Mouse (Mus musculus) MEL (cell line): ENCODE data around the gene Itprid1. TPM values are rescaled to one million over a fixed set of nuclear protein-coding genes. Genes with fewer than 3 reads are reported as not detected.

Experiments used
- DNase-seq: peaks from one replicate; pipeline ENCODE4 v3.0.0; 2011; ENCODE audit warnings: low read depth, low spot score
- H3K27ac ChIP-seq: 2 replicates; pipeline ENCODE4 v1.5.1; 2012; ENCODE audit warnings: low read depth, mild to moderate bottlenecking, control low read depth, low read length, moderate library complexity; ENCODE audit not compliant: control insufficient read depth
- H3K27me3 ChIP-seq, 2 experiments: fragments of 150-350 bp in 1 of 2; sonication (generic) in 1 of 2; 2 replicates each; pipeline ENCODE4 v1.6.1; 2012; ENCODE audit warnings: low read length in 2 of 2, mild to moderate bottlenecking in 2 of 2, improper control_type of control experiment in 1 of 2, moderate library complexity in 1 of 2; ENCODE audit not compliant: insufficient read depth in 2 of 2, control insufficient read depth in 1 of 2
- H3K36me3 ChIP-seq, 2 experiments: 2 replicates each; pipeline ENCODE4 v1.6.1; 2012 to 2014; ENCODE audit warnings: low read length in 2 of 2, improper control_type of control experiment in 1 of 2, inconsistent platforms in 1 of 2, mild to moderate bottlenecking in 1 of 2; ENCODE audit not compliant: insufficient read depth in 2 of 2, control insufficient read depth in 1 of 2
- H3K4me1 ChIP-seq, 2 experiments: fragments of 150-350 bp in 1 of 2; sonication (generic) in 1 of 2; 2 replicates each; pipeline ENCODE4 v1.6.1; 2012; ENCODE audit warnings: low read length in 2 of 2, improper control_type of control experiment in 1 of 2, mild to moderate bottlenecking in 1 of 2; ENCODE audit not compliant: insufficient read depth in 2 of 2, control insufficient read depth in 1 of 2
- H3K4me3 ChIP-seq, 2 experiments: fragments of 150-350 bp in 1 of 2; sonication (generic) in 1 of 2; 2 replicates each; pipeline ENCODE4 v1.5.1; 2012; ENCODE audit warnings: low read depth in 2 of 2, low read length in 2 of 2, mild to moderate bottlenecking in 2 of 2, moderate library complexity in 2 of 2, control low read depth in 1 of 2, improper control_type of control experiment in 1 of 2; ENCODE audit not compliant: control insufficient read depth in 1 of 2, insufficient read depth in 1 of 2
- H3K79me2 ChIP-seq: 2 replicates; pipeline ENCODE4 v1.6.1; 2012; ENCODE audit warnings: mild to moderate bottlenecking, low read length, moderate library complexity; ENCODE audit not compliant: control insufficient read depth, poor library complexity, insufficient read depth
- H3K9ac ChIP-seq: 2 replicates; pipeline ENCODE4 v1.6.1; 2012; ENCODE audit warnings: low read depth, mild to moderate bottlenecking, control low read depth, low read length, moderate library complexity; ENCODE audit not compliant: control insufficient read depth, poor library complexity, severe bottlenecking
- H3K9me3 ChIP-seq: fragments of 150-350 bp; sonication (generic); replicated peaks from 2 replicates; pipeline ENCODE4 v1.6.1; 2012; ENCODE audit warnings: mild to moderate bottlenecking, low read length, improper control_type of control experiment, moderate library complexity; ENCODE audit not compliant: insufficient read depth
- CHD2 ChIP-seq: IDR thresholded peaks from 2 replicates; pipeline ENCODE4 v1.6.1; 2011; ENCODE audit warnings: low read length, improper control_type of control experiment
- EP300 ChIP-seq, 2 experiments: IDR thresholded peaks; 2 replicates each; pipeline ENCODE4 v1.6.1; 2011; ENCODE audit warnings: improper control_type of control experiment in 2 of 2, low read length in 2 of 2, low read depth in 1 of 2, mild to moderate bottlenecking in 1 of 2
- ETS1 ChIP-seq: IDR thresholded peaks from 2 replicates; pipeline ENCODE4 v1.6.1; 2012; ENCODE audit warnings: low read depth, mild to moderate bottlenecking, inconsistent platforms, low read length, improper control_type of control experiment, moderate library complexity
- JUND ChIP-seq: IDR thresholded peaks from 2 replicates; pipeline ENCODE4 v1.6.1; 2011; ENCODE audit warnings: low read depth, mild to moderate bottlenecking, improper control_type of control experiment, low read length
- MAX ChIP-seq: IDR thresholded peaks from 2 replicates; pipeline ENCODE4 v1.6.1; 2011; ENCODE audit warnings: low read length, improper control_type of control experiment
- MAZ ChIP-seq: IDR thresholded peaks from 2 replicates; pipeline ENCODE4 v1.6.1; 2012; ENCODE audit warnings: low read depth, mild to moderate bottlenecking, inconsistent platforms, low read length, improper control_type of control experiment
- MEF2A ChIP-seq: IDR thresholded peaks from 2 replicates; pipeline ENCODE4 v1.6.1; 2014; ENCODE audit warnings: low read depth, mild to moderate bottlenecking, inconsistent platforms, low read length, improper control_type of control experiment; ENCODE audit not compliant: poor library complexity, insufficient replicate concordance, severe bottlenecking; ENCODE audit errors: extremely low read depth
- MYC ChIP-seq: IDR thresholded peaks from 2 replicates; pipeline ENCODE4 v1.6.1; 2011; ENCODE audit warnings: low read depth, mild to moderate bottlenecking, low read length, improper control_type of control experiment, moderate library complexity
- NRF1 ChIP-seq: IDR thresholded peaks from 2 replicates; pipeline ENCODE4 v1.6.1; 2014; ENCODE audit warnings: low read depth, mild to moderate bottlenecking, inconsistent platforms, low read length, improper control_type of control experiment, moderate library complexity; ENCODE audit not compliant: poor library complexity, insufficient read depth, severe bottlenecking
- POLR2A ChIP-seq, 2 experiments: IDR thresholded peaks; 2 replicates each; pipeline ENCODE4 v1.6.1; 2011 to 2012; ENCODE audit warnings: low read length in 2 of 2, mild to moderate bottlenecking in 2 of 2, control low read depth in 1 of 2, improper control_type of control experiment in 1 of 2, low read depth in 1 of 2, moderate library complexity in 1 of 2; ENCODE audit not compliant: control insufficient read depth in 1 of 2, insufficient read depth in 1 of 2, poor library complexity in 1 of 2
- RCOR1 ChIP-seq: IDR thresholded peaks from 2 replicates; pipeline ENCODE4 v1.6.1; 2012; ENCODE audit warnings: low read depth, mild to moderate bottlenecking, inconsistent platforms, low read length, improper control_type of control experiment
- SIN3A ChIP-seq: IDR thresholded peaks from 2 replicates; pipeline ENCODE4 v1.6.1; 2012; ENCODE audit warnings: low read length, improper control_type of control experiment, inconsistent platforms
- TCF12 ChIP-seq: IDR thresholded peaks from 2 replicates; pipeline ENCODE4 v1.6.1; 2014; ENCODE audit warnings: low read depth, mild to moderate bottlenecking, inconsistent platforms, low read length, improper control_type of control experiment, moderate library complexity
- UBTF ChIP-seq: IDR thresholded peaks from 2 replicates; pipeline ENCODE4 v1.6.1; 2012; ENCODE audit warnings: low read depth, mild to moderate bottlenecking, inconsistent platforms, low read length, improper control_type of control experiment, moderate library complexity, borderline replicate concordance; ENCODE audit not compliant: insufficient read depth
- USF1 ChIP-seq: IDR thresholded peaks from 2 replicates; pipeline ENCODE4 v1.6.1; 2014; ENCODE audit warnings: low read depth, mild to moderate bottlenecking, inconsistent platforms, low read length, improper control_type of control experiment, moderate library complexity
- USF2 ChIP-seq, 2 experiments: IDR thresholded peaks; 2 replicates each; pipeline ENCODE4 v1.6.1; 2011 to 2012; ENCODE audit warnings: improper control_type of control experiment in 2 of 2, low read length in 2 of 2, borderline replicate concordance in 1 of 2, inconsistent platforms in 1 of 2, low read depth in 1 of 2, mild to moderate bottlenecking in 1 of 2; ENCODE audit not compliant: insufficient read depth in 1 of 2
- ZMIZ1 ChIP-seq: IDR thresholded peaks from 2 replicates; pipeline ENCODE4 v1.6.1; 2012; ENCODE audit warnings: low read depth, mild to moderate bottlenecking, inconsistent platforms, low read length, improper control_type of control experiment, moderate library complexity
- polyA plus RNA-seq, 2 experiments: library from polyadenylated mRNA; stranded (reverse) in 1 of 2; unstranded in 1 of 2; fragments of >175 nt in 1 of 2; fragments of >200 nt in 1 of 2; gene quantifications; 2 replicates each; pipeline versions ENCODE4 v1.2.1 to v1.2.4; 2012; ENCODE audit warnings: low replicate concordance in 2 of 2, low read depth in 1 of 2; ENCODE audit not compliant: insufficient read length in 2 of 2, insufficient read depth in 1 of 2, missing spikeins in 1 of 2
- total RNA-seq: library from RNA; depleted of rRNA; stranded (reverse); fragments of 300-350 nt; gene quantifications from 2 replicates; pipeline ENCODE4 v1.2.3, GENCODE M21; 2012

Gene Itprid1
- total and polyA plus RNA-seq, 3 experiments = not detected

DNA sequence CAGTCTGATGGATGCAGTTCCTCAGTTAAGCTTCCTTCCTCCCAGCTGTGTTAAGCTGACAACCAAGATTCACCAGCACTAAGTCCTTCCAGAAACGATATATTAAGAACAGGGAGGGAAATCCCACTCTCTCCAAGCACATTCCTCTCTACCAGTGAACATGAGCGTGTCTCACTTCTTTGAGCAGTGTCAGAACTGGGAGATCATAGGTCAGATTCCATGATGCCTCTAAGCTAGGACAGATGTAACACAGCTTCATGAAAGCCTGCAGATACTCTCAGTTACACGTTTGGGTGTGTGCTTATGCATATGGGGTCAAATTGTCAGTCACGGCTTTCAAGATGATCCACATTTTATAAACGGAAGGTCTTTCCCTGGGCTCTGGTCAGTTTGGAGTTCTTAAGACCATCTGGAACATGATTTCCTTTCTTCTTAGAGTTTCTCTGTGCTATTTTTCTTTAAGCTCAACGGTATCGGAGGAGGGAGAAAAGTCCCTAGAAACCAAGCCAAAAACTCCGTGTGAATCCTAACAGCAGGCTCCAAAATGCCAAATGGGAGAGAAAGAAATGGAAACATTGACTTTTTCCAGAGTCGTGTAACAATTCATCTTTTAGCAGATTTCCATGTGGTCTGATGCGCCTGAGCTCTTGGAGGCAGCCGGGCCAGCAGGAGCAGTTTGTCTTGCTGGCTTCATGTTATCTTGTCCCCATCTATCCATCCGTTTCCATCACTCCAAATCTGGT, 22.3 kb upstream of the Itprid1 start:
- Histone ChIP-seq H3K4me1 (no peaks in the 10 kb centered on the region), H3K27ac (no peak overlapping the region), H3K9ac (no peak overlapping the region), H3K9me3 (no peaks in the 10 kb centered on the region), H3K4me3 (no peak overlapping the region), H3K27me3 (no peaks in the 10 kb centered on the region), H3K79me2 (no peaks in the 10 kb centered on the region), H3K36me3 (no peaks in the 10 kb centered on the region)
- no peak for TF ChIP-seq USF1
- no peak for TF ChIP-seq MEF2A
- TF ChIP-seq ZMIZ1 = no peak
- TF ChIP-seq EP300 (IDR thresholded peaks at IDR 0.05; ENCODE audit: low read depth in 1 of 2, low read length in 2 of 2) = no peak
- no peak for TF ChIP-seq MAX
- no peak for TF ChIP-seq RCOR1
- DNase-seq = no peak

DNA sequence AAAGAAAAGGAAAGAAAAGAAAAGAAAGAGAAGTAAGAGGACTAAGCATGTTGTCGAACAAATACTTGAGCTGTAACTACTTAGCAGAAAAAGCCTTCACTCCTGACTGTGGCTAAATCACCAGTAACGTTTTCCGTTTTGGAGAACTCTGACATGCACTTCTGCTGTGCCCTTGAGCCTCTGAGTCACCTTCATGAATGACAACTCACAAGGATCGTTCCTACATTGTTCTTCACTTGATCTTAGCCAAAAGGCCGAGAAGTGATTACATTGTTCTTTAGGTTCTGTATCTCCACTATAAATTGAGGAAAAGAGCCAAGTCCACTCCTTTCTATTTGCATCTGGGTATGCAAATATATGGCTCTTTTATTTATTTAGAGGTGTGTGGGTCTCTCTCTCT, 19.8 kb upstream of the Itprid1 start:
- DNase-seq = no peak
- no peak overlapping the region for H3K27ac ChIP-seq
- H3K9me3 ChIP-seq = no peaks in the 10 kb centered on the region
- H3K9ac ChIP-seq = no peak overlapping the region
- TF ChIP-seq TCF12 (no peak), ETS1 (no peak), MAZ (no peak), EP300 (IDR thresholded peaks at IDR 0.05; ENCODE audit: low read depth in 1 of 2, low read length in 2 of 2) (no peak), UBTF (no peak), SIN3A (no peak), MAX (no peak), CHD2 (no peak), USF2 (IDR thresholded peaks at IDR 0.05; ENCODE audit: borderline replicate concordance in 1 of 2, insufficient read depth in 1 of 2, low read depth in 1 of 2, low read length in 2 of 2) (no peak), JUND (no peak), NRF1 (no peak), MYC (no peak), POLR2A (IDR thresholded peaks at IDR 0.05; ENCODE audit: control insufficient read depth in 1 of 2, insufficient read depth in 1 of 2, low read depth in 1 of 2, low read length in 2 of 2, poor library complexity in 1 of 2) (no peak)
- H3K4me1 ChIP-seq = no peaks in the 10 kb centered on the region
- H3K27me3 ChIP-seq = no peaks in the 10 kb centered on the region
- H3K36me3 ChIP-seq = no peaks in the 10 kb centered on the region
- H3K79me2 ChIP-seq = no peaks in the 10 kb centered on the region
- H3K4me3 ChIP-seq = no peak overlapping the region
